Mouse (Mus musculus): ENCODE data around the gene Zmym2. TPM values are rescaled to one million over a fixed set of nuclear protein-coding genes. Genes with fewer than 3 reads are reported as not detected.
A peak's percentile ranks its signal among the peaks of the same experiment; 100 is the strongest.
"Not testable (repeated sequence)": the region's sequence is repeated elsewhere in the genome, so short reads cannot be mapped to it uniquely, and the experiment has no call there.

Zmym2 gene
- polyA plus RNA-seq, 1 experiment from 2014 or later, result 75.6 TPM

- Histone ChIP-seq H3K36me3 (ENCODE audit: control insufficient read depth, insufficient read depth) (no peaks in the 10 kb centered on the region), H3K4me1 (replicated peaks; ENCODE audit: control insufficient read depth, insufficient read depth, low read length) (no peaks in the 10 kb centered on the region), H3K27me3 (replicated peaks; ENCODE audit: control insufficient read depth, insufficient read depth, low read length) (no peaks in the 10 kb centered on the region), H3K4me3 (replicated peaks; ENCODE audit: low read length) (no peak overlapping the region), H3K4me2 (ENCODE audit: low read length) (no peak overlapping the region), H3K27ac (ENCODE audit: low read length) (no peak overlapping the region), H3K9ac (replicated peaks; ENCODE audit: low read depth, low read length) (no peak overlapping the region), H3K9me3 (ENCODE audit: control insufficient read depth, low read length) (no peaks in the 10 kb centered on the region)
- no peak for ATAC-seq
Measured at GRCm38 (mm10) chr14:56875586-56876159, 10.8 kb upstream of the Zmym2 start.

- no peaks in the 10 kb centered on the region for H3K27me3 ChIP-seq (replicated peaks; ENCODE audit: control insufficient read depth, insufficient read depth, low read length)
- 69% methylated on average over 3 of the region's 3 CpGs for WGBS
- H3K4me3 ChIP-seq (replicated peaks; ENCODE audit: low read length), result no peak overlapping the region
- no peaks in the 10 kb centered on the region for H3K9me3 ChIP-seq (ENCODE audit: control insufficient read depth, low read length)
- no peaks in the 10 kb centered on the region for H3K4me1 ChIP-seq (replicated peaks; ENCODE audit: control insufficient read depth, insufficient read depth, low read length)
- H3K36me3 ChIP-seq (ENCODE audit: control insufficient read depth, insufficient read depth), result no peaks in the 10 kb centered on the region
- ATAC-seq, result no peak
- no peak overlapping the region for H3K27ac ChIP-seq (ENCODE audit: low read length)
- H3K9ac ChIP-seq (replicated peaks; ENCODE audit: low read depth, low read length), result no peak overlapping the region
- no peak overlapping the region for H3K4me2 ChIP-seq (ENCODE audit: low read length)
Measured at GRCm38 (mm10) chr14:56881271-56881670, 5.2 kb upstream of the Zmym2 start.

- Histone ChIP-seq H3K27me3 (replicated peaks; ENCODE audit: control insufficient read depth, insufficient read depth, low read length) (no peaks in the 10 kb centered on the region), H3K4me3 (replicated peaks; ENCODE audit: low read length) (no peak overlapping the region), H3K9ac (replicated peaks; ENCODE audit: low read depth, low read length) (no peak overlapping the region), H3K4me2 (ENCODE audit: low read length) (no peak overlapping the region), H3K27ac (ENCODE audit: low read length) (no peak overlapping the region), H3K36me3 (ENCODE audit: control insufficient read depth, insufficient read depth) (no peaks in the 10 kb centered on the region), H3K9me3 (ENCODE audit: control insufficient read depth, low read length) (no peaks in the 10 kb centered on the region), H3K4me1 (replicated peaks; ENCODE audit: control insufficient read depth, insufficient read depth, low read length) (peaks cover 8% of the 10 kb centered on the region)
- no peak for ATAC-seq
- WGBS, result 97% methylated on average over 1 of the region's 1 CpGs
Measured at GRCm38 (mm10) chr14:56883431-56883830, 3.0 kb upstream of the Zmym2 start.

GRCm38 (mm10) chr14:56885308-56885771 lies 1.1 kb upstream of the Zmym2 start:
- H3K4me3 ChIP-seq (replicated peaks; ENCODE audit: low read length), result peak overlapping the region; percentile 56
- under 1% methylated on average over 36 of the region's 36 CpGs for WGBS
- H3K9ac ChIP-seq (replicated peaks; ENCODE audit: low read depth, low read length), result peak overlapping the region; percentile 79
- peaks cover 18% of the 10 kb centered on the region for H3K4me1 ChIP-seq (replicated peaks; ENCODE audit: control insufficient read depth, insufficient read depth, low read length)
- ATAC-seq, result peak; percentile 11
- H3K27ac ChIP-seq (ENCODE audit: low read length), result peak overlapping the region; percentile 88
- H3K27me3 ChIP-seq (replicated peaks; ENCODE audit: control insufficient read depth, insufficient read depth, low read length), result no peaks in the 10 kb centered on the region
- no peaks in the 10 kb centered on the region for H3K9me3 ChIP-seq (ENCODE audit: control insufficient read depth, low read length)
- peak overlapping the region; percentile 51 for H3K4me2 ChIP-seq (ENCODE audit: low read length)
- H3K36me3 ChIP-seq (ENCODE audit: control insufficient read depth, insufficient read depth), result no peaks in the 10 kb centered on the region

GRCm38 (mm10) chr14:56885986-56886593 lies 363 bp upstream of the Zmym2 start:
- H3K9ac ChIP-seq (replicated peaks; ENCODE audit: low read depth, low read length), result peak overlapping the region; percentile 79
- peak overlapping the region; percentile 95 for H3K27ac ChIP-seq (ENCODE audit: low read length)
- H3K27me3 ChIP-seq (replicated peaks; ENCODE audit: control insufficient read depth, insufficient read depth, low read length); H3K36me3 ChIP-seq (ENCODE audit: control insufficient read depth, insufficient read depth); H3K9me3 ChIP-seq (ENCODE audit: control insufficient read depth, low read length): not testable (repeated sequence)
- H3K4me1 ChIP-seq (replicated peaks; ENCODE audit: control insufficient read depth, insufficient read depth, low read length), result peaks cover 20% of the 10 kb centered on the region
- H3K4me2 ChIP-seq (ENCODE audit: low read length), result peak overlapping the region; percentile 51
- peak; percentile 97 for ATAC-seq
- 0% methylated on average over 34 of the region's 69 CpGs for WGBS
- H3K4me3 ChIP-seq (replicated peaks; ENCODE audit: low read length), result peak overlapping the region; percentile 56

GRCm38 (mm10) chr14:56887514-56887880 lies 1.0 kb downstream of the Zmym2 start:
- no peak for ATAC-seq
- Histone ChIP-seq H3K4me3 (replicated peaks; ENCODE audit: low read length) (peak overlapping the region; percentile 89), H3K36me3 (ENCODE audit: control insufficient read depth, insufficient read depth) (peaks cover 1% of the 10 kb centered on the region; the same call in 1 of the 2 replicates), H3K4me1 (replicated peaks; ENCODE audit: control insufficient read depth, insufficient read depth, low read length) (peaks cover 20% of the 10 kb centered on the region), H3K27ac (ENCODE audit: low read length) (peak overlapping the region; percentile 99), H3K27me3 (replicated peaks; ENCODE audit: control insufficient read depth, insufficient read depth, low read length) (no peaks in the 10 kb centered on the region), H3K9me3 (ENCODE audit: control insufficient read depth, low read length) (no peaks in the 10 kb centered on the region), H3K9ac (replicated peaks; ENCODE audit: low read depth, low read length) (peak overlapping the region; percentile 94), H3K4me2 (ENCODE audit: low read length) (peak overlapping the region; percentile 72)
- 0% methylated on average over 3 of the region's 3 CpGs for WGBS

- ATAC-seq, result no peak
- Histone ChIP-seq H3K27me3 (replicated peaks; ENCODE audit: control insufficient read depth, insufficient read depth, low read length) (no peaks in the 10 kb centered on the region), H3K27ac (ENCODE audit: low read length) (peak overlapping the region; percentile 99), H3K36me3 (ENCODE audit: control insufficient read depth, insufficient read depth) (peaks cover 3% of the 10 kb centered on the region; the same call in 1 of the 2 replicates), H3K4me3 (replicated peaks; ENCODE audit: low read length) (peak overlapping the region; percentile 89), H3K4me2 (ENCODE audit: low read length) (peak overlapping the region; percentile 72), H3K9me3 (ENCODE audit: control insufficient read depth, low read length) (no peaks in the 10 kb centered on the region), H3K4me1 (replicated peaks; ENCODE audit: control insufficient read depth, insufficient read depth, low read length) (peaks cover 20% of the 10 kb centered on the region), H3K9ac (replicated peaks; ENCODE audit: low read depth, low read length) (peak overlapping the region; percentile 94)
- under 1% methylated on average over 9 of the region's 9 CpGs for WGBS
Measured at GRCm38 (mm10) chr14:56887887-56888286, 1.4 kb downstream of the Zmym2 start.

GRCm38 (mm10) chr14:56888416-56888815 lies 2.0 kb downstream of the Zmym2 start:
- no peaks in the 10 kb centered on the region for H3K9me3 ChIP-seq (ENCODE audit: control insufficient read depth, low read length)
- peak overlapping the region; percentile 72 for H3K4me2 ChIP-seq (ENCODE audit: low read length)
- H3K27me3 ChIP-seq (replicated peaks; ENCODE audit: control insufficient read depth, insufficient read depth, low read length), result no peaks in the 10 kb centered on the region
- H3K4me3 ChIP-seq (replicated peaks; ENCODE audit: low read length), result peak overlapping the region; percentile 89
- peaks cover 4% of the 10 kb centered on the region; the same call in 1 of the 2 replicates for H3K36me3 ChIP-seq (ENCODE audit: control insufficient read depth, insufficient read depth)
- 77% methylated on average over 2 of the region's 2 CpGs for WGBS
- H3K4me1 ChIP-seq (replicated peaks; ENCODE audit: control insufficient read depth, insufficient read depth, low read length), result peaks cover 20% of the 10 kb centered on the region
- ATAC-seq, result no peak
- H3K9ac ChIP-seq (replicated peaks; ENCODE audit: low read depth, low read length), result no peak overlapping the region
- H3K27ac ChIP-seq (ENCODE audit: low read length), result no peak overlapping the region

- no peak overlapping the region for H3K9ac ChIP-seq (replicated peaks; ENCODE audit: low read depth, low read length)
- H3K36me3 ChIP-seq (ENCODE audit: control insufficient read depth, insufficient read depth), result peaks cover 14% of the 10 kb centered on the region
- no peak overlapping the region for H3K27ac ChIP-seq (ENCODE audit: low read length)
- no peak for ATAC-seq
- H3K4me1 ChIP-seq (replicated peaks; ENCODE audit: control insufficient read depth, insufficient read depth, low read length), result peaks cover 7% of the 10 kb centered on the region
- no peak overlapping the region for H3K4me3 ChIP-seq (replicated peaks; ENCODE audit: low read length)
- H3K27me3 ChIP-seq (replicated peaks; ENCODE audit: control insufficient read depth, insufficient read depth, low read length), result no peaks in the 10 kb centered on the region
- no peaks in the 10 kb centered on the region for H3K9me3 ChIP-seq (ENCODE audit: control insufficient read depth, low read length)
- 90% methylated on average over 2 of the region's 2 CpGs for WGBS
- H3K4me2 ChIP-seq (ENCODE audit: low read length), result no peak overlapping the region
Measured at GRCm38 (mm10) chr14:56894417-56894816, 8.0 kb downstream of the Zmym2 start.

Data from forebrain, embryonic 16.5 days (tissue).